Mouse (Mus musculus) lung, adult 2 months (tissue): ENCODE data around the gene Fuk. TPM values are rescaled to one million over a fixed set of nuclear protein-coding genes. Genes with fewer than 3 reads are reported as not detected.
A peak's percentile ranks its signal among the peaks of the same experiment; 100 is the strongest.
"Not testable (repeated sequence)": the region's sequence is repeated elsewhere in the genome, so short reads cannot be mapped to it uniquely, and the experiment has no call there.

Source experiments
- DNase-seq: peaks from one replicate; pipeline ENCODE4 v3.0.0; 2022
- H3K4me1 ChIP-seq: fragments of 200-500 bp; 2 replicates; pipeline ENCODE4 v1.6.1; 2011; ENCODE audit warnings: low read length; ENCODE audit not compliant: control insufficient read depth, insufficient read depth
- H3K4me3 ChIP-seq: fragments of 200-500 bp; replicated peaks from 2 replicates; pipeline ENCODE3; 2011; ENCODE audit warnings: low read depth, mild to moderate bottlenecking, control low read depth, low read length; ENCODE audit errors: extremely low read depth
- CTCF ChIP-seq: fragments of 200-500 bp; IDR thresholded peaks from 2 replicates; pipeline ENCODE4 v1.5.1; 2011; ENCODE audit warnings: mild to moderate bottlenecking, low read length, control low read depth; ENCODE audit not compliant: insufficient read depth
- POLR2A ChIP-seq: fragments of 200-500 bp; IDR thresholded peaks from 2 replicates; pipeline ENCODE4 v1.6.1; 2011; ENCODE audit warnings: low read depth, mild to moderate bottlenecking, control low read depth, low read length, borderline replicate concordance; ENCODE audit errors: extremely low read depth
- WGBS: fragments of 180-500 bp; shearing (Covaris S2); methylation state at CpG from one replicate; pipeline ENCODE4 v1.1.7; 2018; 5-methylcytosine and 5-hydroxymethylcytosine counted together
- polyA plus RNA-seq: library from polyadenylated mRNA; depleted of rRNA; stranded (reverse); fragments of >200 nt; gene quantifications from 2 replicates; pipeline ENCODE4 v1.2.3, GENCODE M21; 2012

Gene Fuk
- polyA plus RNA-seq, 1 experiment, result 15.8 TPM

DNA sequence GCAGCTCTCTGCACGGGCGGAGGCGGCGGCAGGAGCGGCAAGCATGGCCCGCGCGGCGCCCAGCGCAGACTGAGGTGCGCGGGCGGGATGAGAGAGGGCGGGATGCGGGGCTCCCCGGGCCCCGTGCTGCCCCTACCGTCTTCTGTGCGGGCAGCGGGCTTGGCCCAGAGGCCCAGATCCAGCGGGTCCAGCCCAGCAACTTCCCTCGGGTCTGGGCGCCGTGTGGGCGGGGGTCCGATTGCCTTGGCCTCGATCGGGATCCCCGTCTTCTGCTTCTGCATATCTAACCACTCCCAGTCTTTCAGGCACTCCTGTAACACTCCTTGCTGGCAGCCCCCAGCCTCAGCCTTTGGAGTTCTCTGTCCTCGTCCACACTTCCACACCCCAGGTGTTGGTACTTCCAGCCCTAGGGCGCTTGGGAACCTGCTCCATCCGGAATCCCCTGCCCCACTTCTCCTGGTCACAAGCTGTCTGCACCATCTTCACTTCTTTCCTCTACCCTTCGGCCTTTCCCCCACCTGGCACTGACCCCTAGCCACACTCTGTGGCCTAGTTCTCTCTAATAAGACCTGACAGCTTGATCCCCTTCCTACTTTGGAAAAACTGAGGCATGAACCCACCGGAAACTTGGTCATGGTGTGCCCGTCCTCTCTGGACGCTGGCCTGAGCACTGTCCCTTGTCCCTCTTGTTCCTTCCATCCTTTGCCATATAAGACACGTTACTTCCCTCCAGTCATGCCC lies 17.9 kb upstream of the Fuk start:
- TF ChIP-seq CTCF (no peak), POLR2A (no peak)
- H3K4me3 ChIP-seq, result peak overlapping the region; percentile 75
- peaks cover 13% of the 10 kb centered on the region for H3K4me1 ChIP-seq
- 2% methylated on average over 31 of the region's 37 CpGs for WGBS
- no peak for DNase-seq

DNA sequence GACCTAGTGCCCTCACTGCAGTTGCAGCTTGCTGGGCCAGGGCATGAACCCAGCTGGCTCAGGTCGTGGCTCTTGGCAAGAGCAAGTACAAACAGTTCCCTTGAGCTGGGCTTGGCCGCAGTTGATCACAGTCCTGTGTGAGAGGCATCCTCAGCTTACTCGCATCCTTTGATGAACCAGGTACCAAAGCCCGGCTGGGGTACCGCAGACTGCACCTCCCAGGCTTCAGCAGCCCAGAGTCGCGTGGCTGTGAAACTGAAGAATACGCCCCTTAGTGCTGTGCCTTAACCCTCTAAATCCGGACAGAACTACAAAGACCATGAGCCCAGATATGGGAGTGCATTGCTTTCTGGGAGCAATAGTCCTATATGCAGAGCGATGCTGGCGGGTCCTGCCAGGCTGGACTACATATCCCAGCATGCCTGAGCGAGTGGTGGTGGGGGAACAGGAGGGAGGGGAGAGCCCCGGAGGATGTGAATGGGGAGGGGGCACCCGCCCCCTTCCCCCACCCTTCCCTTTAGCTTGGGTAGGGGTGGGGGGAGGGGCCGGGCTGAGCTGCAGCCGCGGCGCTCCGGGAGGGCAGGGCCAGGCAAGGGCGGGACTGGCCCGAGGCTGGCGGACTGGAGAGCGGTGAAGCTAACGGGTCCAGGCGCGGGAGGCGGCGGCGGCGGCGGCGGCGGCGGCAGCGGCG lies 17.2 kb upstream of the Fuk start, which contains the start of gene St3gal2:
TSS of gene St3gal2 (plus strand) at position 582 of the 691 bp plus-strand sequence.
- under 1% methylated on average over 18 of the region's 36 CpGs for WGBS
- H3K4me3 ChIP-seq, result peak within 1 kb of the TSS; percentile 75
- TF ChIP-seq POLR2A, result no peak
- TF ChIP-seq CTCF, result no peak
- peaks cover 13% of the 10 kb centered on the region for H3K4me1 ChIP-seq
- DNase-seq, result peak; percentile 76

DNA sequence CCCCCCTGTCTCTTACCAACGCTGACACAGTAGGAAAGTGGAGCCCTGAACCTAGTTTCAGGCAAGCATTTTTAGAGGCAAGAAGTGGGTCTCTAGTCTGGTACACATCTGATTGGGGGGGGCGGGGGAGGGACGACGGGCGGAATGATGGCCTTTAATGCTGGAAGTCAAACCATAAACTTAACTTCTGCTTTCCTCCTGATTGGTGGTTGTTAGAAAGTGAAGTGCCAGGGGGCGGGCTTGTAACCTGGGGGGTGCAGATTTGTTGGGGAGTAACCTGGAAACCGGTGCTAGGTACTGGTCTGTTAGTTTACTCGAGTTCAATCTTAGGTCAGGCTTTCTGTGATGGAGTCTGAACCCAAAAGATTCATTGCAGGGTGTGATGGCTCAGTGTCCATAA lies 16.2 kb upstream of the Fuk start:
- no peak for DNase-seq
- H3K4me3 ChIP-seq, result no peak overlapping the region
- TF ChIP-seq POLR2A, result no peak
- TF ChIP-seq CTCF, result no peak
- 62% methylated on average over 8 of the region's 8 CpGs for WGBS
- H3K4me1 ChIP-seq, result peaks cover 10% of the 10 kb centered on the region

DNA sequence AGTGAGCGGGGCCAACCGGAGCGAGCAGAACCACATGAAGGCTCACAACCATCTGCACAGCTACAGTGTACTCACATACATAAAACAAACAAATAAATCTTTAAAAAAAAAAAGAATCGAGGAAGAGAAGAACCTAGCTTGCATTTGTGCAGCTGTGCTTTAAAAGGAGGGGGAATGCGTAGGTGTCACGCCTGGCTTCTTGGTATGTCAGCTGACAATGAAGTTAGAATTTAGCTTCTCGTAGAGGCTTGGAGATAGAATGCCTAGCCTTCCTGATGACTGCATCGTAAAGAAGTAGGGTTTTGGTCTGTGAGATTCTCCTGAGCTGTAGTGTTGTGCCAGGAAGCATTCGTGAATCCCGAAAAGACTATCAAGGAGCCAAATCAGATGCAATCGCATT lies 15.7 kb upstream of the Fuk start:
- TF ChIP-seq CTCF (no peak), POLR2A (no peak)

DNA sequence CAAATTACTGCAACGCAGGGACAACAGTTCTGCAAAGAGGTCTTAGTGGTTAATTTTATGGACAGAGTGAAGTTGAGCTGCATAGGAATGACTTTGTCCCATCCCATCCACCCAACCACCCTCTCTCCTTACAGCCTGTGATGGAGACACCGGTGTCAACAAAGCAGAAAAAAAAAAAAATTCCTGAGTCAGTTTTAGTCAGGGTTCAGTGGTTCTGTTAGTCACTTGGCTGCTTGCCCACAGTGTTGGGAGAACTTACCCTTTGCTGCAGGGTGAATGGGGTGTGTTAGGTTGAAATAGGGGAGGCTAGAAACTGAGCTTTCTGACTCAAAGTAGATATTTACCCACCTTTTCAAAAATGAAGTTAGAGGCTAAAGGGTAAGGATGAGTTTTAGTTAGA lies 15.1 kb upstream of the Fuk start:
- WGBS, result 59% methylated on average over 2 of the region's 2 CpGs
- no peak for DNase-seq
- TF ChIP-seq CTCF, result no peak
- no peak for TF ChIP-seq POLR2A
- H3K4me3 ChIP-seq, result no peak overlapping the region
- H3K4me1 ChIP-seq, result peaks cover 10% of the 10 kb centered on the region

More for the DNA sequence above, 15.7 kb upstream of the Fuk start:
- no peak for DNase-seq
- H3K4me3 ChIP-seq, result no peak overlapping the region
- H3K4me1 ChIP-seq, result peaks cover 10% of the 10 kb centered on the region
- 84% methylated on average over 11 of the region's 11 CpGs for WGBS

DNA sequence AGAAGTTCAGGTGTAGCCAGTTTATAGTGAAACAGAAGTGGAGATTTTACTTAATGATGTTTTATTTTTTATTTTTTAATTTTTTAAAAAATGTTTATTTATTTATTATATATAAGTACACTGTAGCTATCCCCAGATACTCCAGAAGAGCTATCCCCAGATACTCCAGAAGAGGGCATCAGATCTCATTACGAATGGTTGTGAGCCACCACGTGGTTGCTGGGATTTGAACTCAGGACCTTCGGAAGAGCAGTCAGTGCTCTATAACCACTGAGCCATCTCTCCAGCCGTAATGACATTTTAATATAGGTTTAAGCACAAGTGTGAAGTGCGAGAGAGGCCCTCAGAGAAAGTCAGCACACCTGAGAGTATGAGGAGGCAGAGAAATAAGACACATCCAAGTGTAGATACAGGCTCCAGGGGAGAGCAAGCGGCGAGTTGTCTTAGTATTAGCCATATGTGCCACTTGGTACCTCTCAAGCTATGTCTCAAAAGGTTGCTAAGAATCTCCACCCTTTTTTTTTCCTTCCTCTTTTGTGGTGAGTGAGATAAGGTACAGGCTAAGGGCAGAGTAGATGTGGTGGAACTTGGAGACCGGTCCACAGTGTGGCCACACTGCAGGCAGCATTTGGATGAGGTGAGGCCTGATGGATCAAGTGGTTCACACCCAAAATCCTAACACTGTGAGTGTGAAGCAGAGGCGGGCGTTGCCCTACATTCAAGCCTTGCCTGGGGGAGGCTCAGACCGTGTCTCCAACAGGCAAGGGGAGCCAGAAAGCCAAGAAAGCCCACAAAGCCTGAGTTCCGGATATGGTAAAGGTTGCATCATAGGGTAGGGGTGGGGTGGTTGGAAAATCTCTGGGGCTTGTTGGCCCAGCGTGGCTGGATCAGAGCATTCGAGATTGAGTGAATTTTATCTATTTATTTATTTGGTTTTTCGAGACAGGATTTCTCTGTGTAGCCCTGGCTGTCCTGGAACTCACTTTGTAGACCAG lies 9.6 kb upstream of the Fuk start:
- Histone ChIP-seq H3K4me3 (no peak overlapping the region), H3K4me1 (no peaks in the 10 kb centered on the region)
- no peak for DNase-seq
- TF ChIP-seq POLR2A, result no peak
- TF ChIP-seq CTCF, result no peak
- 71% methylated on average over 15 of the region's 15 CpGs for WGBS

DNA sequence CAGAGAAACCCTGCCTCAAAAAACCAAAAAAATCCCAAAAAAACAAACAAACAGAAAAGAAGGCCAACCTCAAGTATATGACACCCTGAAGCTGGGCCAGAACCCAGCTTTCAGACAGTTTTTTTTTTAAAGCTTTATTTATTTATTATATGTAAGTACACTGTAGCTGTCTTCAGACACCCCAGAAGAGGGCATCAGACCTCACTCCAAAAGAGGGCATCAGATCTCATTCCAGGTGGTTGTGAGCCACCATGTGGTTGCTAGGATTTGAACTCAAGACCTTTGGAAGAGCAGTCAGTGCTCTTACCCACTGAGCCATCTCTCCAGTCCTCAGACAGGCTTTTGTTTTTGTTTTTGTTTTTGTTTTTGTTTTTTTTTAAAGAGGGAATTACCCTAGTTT lies 7.6 kb upstream of the Fuk start:
- H3K4me3 ChIP-seq, DNase-seq, H3K4me1 ChIP-seq: not testable (repeated sequence)

DNA sequence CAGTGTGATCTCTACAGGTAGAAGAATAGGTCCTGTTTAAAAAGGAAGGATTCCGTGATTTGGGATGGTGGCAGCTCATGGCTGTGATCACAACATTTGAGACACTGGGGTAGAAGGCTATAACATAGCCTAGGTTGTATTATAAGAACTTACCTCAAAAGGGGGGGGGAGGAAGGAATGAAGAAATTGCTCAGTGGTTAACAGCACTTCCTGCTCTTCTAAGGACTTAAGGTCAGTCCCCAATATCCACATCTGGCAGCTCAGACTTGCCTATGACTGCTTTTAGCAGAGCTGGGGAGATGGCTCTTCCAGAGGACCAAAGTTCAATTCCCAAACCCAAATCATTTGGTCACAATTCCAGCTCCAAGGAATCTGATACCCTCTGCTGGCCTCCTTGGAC lies 4.4 kb upstream of the Fuk start:
- TF ChIP-seq POLR2A (no peak), CTCF (no peak)
- H3K4me1 ChIP-seq, result peaks cover under 1% of the 10 kb centered on the region
- no peak overlapping the region for H3K4me3 ChIP-seq
- 85% methylated on average over 1 of the region's 1 CpGs for WGBS
- no peak for DNase-seq

DNA sequence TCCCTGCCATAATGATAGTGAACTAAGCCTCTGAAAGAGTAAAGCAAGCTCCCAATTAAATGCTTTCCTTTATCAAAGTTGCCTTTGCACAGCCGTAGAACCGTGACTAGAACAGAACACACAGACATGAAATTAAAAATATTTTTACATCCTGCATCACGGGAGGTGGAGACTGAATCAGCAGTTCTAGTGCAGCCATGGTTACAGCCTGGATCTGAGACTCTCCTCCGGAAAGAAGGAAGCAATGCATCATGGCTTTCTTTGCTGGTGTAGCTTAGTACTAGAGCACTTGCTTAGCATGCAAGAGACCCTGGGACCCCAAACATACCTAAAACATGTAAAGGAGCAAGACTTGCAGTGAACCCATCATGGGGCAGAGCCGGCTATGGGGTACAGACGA lies 3.1 kb upstream of the Fuk start:
- 83% methylated on average over 6 of the region's 6 CpGs for WGBS

More for the DNA sequence above, 3.1 kb upstream of the Fuk start:
- H3K4me3 ChIP-seq, result no peak overlapping the region
- TF ChIP-seq POLR2A (no peak), CTCF (no peak)
- no peak for DNase-seq
- H3K4me1 ChIP-seq, result peaks cover 2% of the 10 kb centered on the region
